Mouse (Mus musculus): ENCODE measurements around the gene Rab1a.
A peak's percentile ranks its signal among the peaks of the same experiment; 100 is the strongest.

Gene Rab1a

GRCm38 (mm10) chr11:20248840-20249239, 47.6 kb downstream of the Rab1a start:
- no peak for DNase-seq

- DNase-seq, result peak; percentile 93 to 95
Observed at GRCm38 (mm10) chr11:20249296-20250110, 48.3 kb downstream of the Rab1a start, which contains the start of gene Cep68. Gene Cep68, minus strand, starts transcription at chr11:20249429.

- DNase-seq, result no peak
Observed at GRCm38 (mm10) chr11:20250476-20251178, 49.4 kb downstream of the Rab1a start.

- DNase-seq, result no peak
Observed at GRCm38 (mm10) chr11:20253088-20253487, 51.9 kb downstream of the Rab1a start.

GRCm38 (mm10) chr11:20254791-20255190, 53.6 kb downstream of the Rab1a start:
- DNase-seq, result no peak

GRCm38 (mm10) chr11:20262628-20263380, 61.6 kb downstream of the Rab1a start:
- DNase-seq, result no peak

GRCm38 (mm10) chr11:20269885-20270284, 68.7 kb downstream of the Rab1a start:
- no peak for DNase-seq

GRCm38 (mm10) chr11:20275974-20276373, 74.7 kb downstream of the Rab1a start:
- DNase-seq, result no peak
